Mouse (Mus musculus) urinary bladder, postnatal 25 days (tissue): ENCODE data around the gene Ctla4.
A peak's percentile ranks its signal among the peaks of the same experiment; 100 is the strongest.

Experiments
- DNase-seq: peaks from one replicate; pipeline ENCODE4 v3.0.0; 2022; ENCODE audit warnings: low spot score

The Ctla4 gene

DNA sequence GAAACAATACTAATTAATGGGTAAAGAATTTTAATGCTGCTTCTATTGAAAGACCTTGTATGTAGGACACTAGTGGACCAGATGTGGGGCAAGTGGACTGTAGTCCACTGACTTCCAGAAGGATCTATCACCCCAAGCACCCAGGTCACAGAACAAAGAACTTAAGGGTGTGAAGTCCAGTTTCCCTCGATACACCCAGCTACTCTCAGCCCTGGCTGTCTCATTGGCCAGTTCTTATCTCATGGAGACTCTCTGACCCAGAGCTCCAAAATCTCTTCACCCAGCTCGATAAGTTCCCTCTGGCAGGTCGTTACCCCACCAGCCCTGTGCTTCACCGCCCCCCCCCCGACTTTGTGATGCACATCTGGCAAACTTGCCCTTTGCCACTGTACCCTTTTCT, 20.8 kb upstream of the Ctla4 start:
- DNase-seq: no peak

DNA sequence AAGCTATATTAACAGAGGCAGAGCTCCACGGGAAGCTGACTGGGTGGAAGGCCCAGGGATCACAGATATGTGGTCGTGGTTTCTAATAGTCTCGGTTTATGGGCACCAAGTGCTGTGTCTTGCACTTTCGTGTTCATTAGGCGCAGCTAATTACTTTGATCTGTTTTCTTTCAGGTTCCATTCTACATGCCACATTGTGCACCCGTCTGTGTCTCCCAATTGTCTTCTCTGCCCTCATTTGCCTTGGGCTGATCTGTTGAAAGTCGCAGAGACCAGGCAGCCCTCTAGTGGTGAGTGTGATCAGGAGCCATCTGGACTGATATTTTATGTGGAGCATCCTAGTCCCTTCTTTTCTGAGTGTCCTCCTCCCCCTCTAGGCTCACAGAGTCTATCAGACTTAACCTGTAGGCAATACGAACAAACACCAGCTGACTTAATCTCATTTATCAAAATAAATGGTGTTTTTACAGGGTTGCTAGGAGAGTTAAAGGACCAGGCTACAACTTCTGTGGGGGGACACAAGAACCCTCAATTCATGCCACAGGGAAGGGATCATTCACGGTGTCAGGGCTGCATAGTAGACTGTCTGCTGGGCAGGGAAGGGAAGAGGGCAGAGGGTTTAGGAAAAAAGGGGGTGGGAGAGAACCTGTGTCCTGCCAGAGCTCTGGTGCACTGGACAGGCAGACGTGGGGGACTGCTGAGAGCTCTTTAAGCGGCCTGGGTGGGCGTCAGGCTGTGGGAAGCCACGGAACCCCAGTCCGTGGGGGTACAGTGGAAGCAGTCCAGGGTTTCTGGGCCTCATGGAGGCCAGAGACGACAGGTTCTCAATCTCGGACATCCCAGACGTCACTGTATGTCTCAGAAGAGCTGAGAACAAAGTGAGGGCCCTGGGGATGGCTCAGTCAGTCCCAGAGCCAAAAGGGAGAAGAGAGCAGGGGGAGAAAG, 18.2 kb upstream of the Ctla4 start:
- peak; percentile 30 for DNase-seq

DNA sequence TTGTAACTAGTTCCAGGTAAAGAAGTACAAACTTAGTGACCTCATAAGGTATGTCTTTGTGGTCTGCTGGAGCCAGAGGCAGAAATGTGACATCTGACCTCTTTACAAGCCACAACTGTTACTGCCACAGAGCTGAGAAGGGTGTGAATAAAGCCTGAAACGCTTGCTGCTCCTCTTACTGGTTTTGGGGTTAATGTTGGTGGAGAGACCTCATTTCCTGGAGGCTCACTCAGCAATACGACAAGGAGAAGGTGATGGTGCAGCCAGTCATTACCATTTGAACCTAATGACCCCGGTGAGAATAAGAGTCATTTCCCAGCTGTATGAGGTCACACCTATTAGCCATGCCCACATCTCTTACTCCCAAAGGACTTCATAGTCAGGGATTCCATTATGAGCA, 11.5 kb upstream of the Ctla4 start:
- DNase-seq: no peak

DNA sequence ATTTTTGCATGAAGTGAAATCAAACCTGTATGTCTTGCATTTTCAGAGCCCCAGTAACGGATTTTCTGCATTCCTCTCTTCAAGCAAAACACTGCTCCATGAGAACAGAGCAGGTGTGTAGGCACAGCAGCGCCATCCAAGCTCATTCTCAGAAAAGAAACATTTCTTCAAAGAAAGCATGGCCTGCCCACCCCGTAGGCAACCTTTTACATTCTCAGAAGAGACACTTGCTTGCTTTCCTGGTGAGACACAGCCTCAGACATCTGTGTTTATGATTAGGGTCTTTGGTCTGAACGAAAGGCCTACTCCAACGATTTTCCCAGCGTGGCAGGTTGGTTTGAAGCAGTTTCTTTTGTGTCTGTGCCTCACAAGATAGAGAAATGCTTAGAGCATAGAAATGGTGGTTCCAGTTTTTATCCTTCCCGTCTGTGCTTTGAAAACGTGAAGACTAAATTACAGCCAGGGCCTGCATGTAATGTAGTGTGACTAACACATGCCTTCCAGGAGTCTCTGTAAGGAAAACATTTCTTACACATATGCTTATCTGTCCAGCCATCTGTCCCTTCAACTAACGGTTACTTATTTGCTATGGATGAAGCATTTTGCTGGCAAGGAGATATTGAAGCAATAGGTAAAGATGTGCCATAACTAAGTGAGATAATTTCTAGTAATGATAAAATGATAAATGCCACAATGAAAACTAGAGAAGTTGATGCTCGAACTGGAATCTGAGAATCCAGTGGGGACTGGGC, 6.5 kb upstream of the Ctla4 start:
- no peak for DNase-seq

DNA sequence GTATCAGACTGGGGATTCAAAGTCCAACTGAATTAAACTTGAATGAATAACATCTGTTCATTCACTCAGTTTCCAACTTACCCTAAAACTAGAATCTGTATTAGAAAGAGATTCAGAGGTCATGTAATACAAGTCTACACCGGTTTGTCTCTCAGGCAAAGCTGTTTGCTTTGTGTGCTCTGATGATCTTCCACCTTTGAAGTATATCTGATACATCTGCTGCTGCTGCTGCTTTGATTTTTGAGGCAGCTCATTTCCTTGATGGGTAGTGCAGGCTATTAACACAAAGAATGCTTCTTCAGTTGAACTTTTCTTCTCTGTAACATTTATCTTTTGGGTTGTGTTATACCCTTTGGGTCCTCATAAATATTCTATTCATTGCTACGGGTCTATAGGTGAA, 4.0 kb upstream of the Ctla4 start:
- no peak for DNase-seq

DNA sequence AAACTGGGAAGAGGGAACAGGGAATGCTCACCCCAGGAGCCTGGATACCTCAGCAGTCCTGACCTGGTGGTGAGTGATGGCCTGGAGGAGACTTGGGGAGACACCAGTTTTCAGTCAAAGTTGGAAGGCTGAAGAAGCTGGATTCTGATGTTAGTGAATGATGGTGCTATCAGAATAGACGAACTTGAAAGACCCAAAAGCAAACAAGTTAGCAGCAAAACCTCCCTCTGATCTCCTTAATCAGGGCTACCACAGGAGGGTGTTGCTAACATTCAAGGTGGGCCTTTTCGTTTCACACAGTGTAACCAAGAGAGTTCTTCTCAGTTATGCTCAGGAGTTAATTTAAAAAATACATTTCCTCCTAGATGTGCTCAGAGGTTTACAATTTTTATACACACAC, 3.5 kb upstream of the Ctla4 start:
- DNase-seq: no peak

DNA sequence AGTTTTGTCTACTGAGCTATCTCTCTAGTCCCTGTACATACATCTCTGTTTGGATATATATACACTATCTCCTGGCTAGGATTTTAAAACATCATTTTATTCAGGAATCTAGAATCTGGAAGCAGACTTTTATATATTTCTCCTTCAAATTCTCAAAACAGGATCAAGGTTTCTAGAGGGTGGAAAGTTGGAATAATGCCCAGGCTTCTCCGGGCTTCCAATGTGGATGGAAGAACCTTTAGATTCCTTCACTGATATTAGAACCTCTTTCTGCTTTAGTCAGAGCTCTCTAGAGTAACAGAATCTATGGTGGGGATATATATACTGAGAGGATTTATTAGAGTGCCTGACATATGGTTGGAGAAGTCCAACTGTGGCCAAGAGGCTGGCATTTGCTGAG, 2.2 kb upstream of the Ctla4 start:
- DNase-seq: no peak

DNA sequence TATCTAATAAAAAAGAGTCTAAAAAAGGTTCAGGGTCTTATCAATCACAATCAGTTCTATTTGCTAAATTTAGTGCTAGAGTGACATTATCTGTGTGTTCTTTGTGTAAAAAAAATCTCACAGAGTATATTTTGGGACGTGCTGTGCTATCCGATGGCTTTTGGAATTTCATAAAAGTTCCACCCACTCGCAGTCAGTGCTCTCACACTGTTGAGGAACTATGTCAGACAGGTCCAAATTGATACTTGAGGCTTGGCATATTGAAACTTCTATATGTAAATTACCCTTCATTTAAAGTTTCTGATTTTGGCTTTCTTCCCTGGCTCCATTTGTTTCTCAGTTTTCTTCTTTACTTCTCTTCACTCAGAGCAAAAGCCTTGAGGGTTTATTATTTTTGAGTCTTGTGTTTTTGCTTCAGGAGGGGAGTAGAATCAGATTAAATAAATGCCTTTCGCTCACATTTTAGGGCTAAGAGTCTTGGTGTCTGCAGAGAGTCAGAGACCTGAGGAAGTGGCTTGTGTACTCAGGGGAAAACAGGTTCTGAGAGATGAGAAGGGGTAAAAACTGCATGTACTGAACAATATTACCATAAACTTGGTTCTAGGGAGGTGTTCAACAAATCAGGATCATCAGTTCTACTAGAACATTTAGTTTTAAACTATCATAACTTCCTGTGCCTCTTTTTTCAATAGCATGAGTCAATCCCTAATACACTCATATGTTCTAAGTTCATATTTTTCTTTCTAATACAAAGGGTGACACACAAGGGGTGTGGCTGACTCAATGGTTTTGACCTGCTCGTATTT, 11.5 kb downstream of the Ctla4 start:
- no peak for DNase-seq

DNA sequence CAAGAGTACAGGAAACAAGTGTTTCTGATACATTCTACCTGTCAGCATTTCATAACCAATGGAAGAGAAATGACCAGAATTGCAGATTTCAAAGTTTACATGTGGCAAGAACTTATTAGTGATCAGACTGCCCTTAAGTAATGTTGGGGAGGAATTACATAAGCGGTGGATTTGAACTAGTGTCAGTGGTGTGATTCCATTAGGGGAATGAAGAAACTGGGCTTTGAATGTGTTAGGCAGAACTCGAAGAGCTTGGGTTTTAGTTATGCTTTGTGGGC, 12.1 kb downstream of the Ctla4 start:
- DNase-seq: no peak

DNA sequence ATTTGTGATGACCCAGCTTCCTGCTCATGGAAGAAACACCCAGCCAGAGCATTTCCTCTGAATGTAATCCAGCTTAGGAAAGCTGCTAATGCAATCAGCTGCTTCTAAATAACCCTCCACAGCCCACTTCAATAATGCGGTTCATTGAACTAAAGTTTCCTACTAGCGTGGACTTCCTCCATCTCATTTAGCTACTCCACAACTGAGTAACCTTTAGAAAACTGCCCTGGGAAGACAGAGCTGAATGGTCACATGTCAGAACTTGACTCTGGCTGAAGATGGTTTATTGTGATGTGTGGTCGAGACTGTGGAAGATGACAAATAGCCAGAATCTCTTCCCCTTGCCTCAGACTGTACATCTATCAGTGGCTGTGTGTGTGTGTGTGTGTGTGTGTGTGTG, 12.4 kb downstream of the Ctla4 start:
- DNase-seq: no peak

DNA sequence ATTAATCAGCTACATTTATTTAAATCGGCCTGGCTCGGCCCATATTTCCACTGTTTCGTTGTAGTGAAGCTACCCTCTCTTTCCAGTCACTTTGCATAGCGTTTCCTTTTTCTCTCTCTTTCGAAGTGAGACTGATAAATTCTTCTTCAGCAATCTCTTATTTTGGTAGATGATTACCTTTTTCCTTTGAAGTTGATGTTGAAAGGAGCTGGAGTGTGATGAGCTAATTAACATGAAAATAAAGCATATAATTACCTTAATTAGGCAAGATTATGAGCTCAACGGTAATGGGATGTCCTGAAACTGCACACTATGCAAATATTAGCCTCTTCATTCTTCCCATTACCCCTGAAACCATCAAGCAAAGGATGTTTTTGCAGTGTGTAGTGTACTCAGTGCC, 15.7 kb downstream of the Ctla4 start:
- DNase-seq: no peak

DNA sequence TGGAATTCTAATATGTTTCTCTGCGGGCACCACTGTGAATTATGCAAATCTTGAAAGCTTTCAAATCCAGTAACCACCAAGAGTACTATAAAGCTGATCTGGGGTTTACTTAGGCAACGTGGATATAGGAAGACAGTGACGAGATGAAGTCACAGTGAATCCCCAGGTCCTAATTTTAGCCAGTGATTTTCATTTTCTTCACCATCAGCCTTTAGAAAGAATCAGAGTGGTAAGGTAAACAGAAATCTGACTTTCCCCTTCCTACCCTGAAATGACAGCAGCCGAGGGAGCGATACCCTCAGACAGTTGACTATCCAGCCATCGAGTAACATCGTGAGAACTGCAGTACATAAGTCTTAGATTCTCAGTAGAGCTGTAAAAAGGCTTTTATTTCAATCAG, 16.3 kb downstream of the Ctla4 start:
- DNase-seq: no peak

DNA sequence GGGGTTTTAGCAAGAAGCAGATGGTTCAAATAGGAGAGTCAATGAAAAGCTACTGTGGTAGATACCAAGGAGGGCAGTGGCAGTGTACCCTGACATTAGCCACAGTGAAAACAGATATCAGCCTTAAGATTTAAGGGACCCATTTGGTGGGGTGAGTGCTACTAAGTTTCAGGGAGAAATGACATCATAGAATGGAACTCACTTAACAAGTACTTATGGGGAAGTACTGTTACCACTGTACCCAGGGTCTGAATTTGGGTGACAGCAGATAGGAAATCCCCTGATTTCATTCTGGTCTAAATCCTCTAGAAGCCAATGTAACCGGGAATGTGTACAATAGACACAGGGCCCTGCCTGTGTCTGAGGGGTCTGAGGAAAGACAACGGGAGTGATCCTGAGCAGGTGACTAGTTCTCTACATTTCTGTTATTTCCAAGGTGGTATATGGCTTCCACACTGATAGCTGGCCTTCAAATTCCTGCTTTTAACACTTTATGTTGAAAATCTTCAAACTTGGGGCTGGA, 17.7 kb downstream of the Ctla4 start:
- no peak for DNase-seq

DNA sequence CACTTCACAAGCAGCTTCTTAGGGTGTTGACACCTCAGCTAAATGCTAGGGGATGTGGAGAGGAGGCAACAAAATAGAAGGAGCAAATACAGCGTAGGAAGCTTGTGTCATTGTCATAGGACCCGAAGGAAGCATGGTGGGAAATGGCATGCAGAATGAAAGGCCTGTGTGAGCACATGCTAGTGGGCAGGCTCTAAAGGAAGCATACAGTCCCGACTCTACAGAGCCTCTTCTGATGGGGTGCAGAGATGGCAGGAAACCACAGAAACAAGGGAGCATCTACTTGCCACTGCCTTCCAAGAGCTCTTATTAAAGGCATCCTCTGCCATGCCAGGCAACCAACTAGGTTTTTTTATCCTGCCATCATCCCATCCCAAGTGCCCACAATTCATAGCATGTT, 20.7 kb downstream of the Ctla4 start:
- no peak for DNase-seq

DNA sequence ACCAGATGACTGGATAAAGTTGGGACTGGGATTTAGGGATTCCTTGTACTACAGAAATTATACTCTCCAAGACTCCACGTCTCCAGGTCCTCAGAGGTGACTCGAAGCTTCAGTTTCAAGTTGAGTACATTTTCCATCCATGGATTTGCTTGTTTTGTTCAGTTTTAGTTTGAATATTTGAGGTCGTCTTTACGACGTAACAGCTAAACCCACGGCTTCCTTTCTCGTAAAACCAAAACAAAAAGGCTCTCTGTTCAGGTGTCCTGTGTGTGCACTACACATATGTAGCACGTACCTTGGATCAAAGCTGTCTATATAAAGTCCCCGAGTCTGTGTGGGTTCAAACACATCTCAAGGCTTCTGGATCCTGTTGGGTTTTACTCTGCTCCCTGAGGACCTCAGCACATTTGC, 22.0 kb downstream of the Ctla4 start:
- DNase-seq: no peak

DNA sequence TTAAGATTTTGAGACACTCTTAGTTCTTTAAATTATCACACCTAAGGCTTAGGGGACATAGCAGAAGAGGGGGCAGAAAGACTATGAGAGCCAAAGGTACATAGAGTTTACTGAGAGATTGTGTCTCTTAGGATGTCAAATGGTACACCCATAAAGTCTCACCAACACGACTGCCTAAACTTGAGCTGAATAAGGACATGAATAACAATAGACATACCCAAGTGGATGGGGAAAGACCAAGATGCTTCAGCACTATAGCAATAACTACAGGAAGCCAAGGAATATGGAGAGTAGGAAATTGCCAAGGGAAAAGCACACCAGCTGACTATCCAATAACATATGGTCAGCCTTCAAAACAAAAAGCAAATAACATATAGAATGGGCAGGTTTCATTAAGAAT, 22.9 kb downstream of the Ctla4 start:
- no peak for DNase-seq

DNA sequence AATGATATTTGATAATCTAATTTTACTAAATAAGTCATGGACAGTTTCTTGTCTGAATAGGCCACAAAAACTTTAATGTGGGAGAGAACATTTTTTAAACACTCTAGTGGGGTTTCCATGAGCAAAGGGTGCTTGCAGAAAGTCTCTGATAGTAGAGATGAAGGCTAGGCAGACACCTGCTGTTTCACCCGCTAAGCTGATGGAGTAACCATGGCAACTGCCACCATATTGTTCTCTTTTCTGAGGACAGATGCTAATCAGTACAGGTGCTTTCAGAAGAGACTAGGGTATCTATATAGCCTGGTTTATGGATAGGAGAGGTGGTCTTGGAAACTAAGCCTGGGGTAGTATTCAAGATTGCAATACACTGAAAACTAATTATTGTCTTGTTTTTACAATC, 24.0 kb downstream of the Ctla4 start:
- no peak for DNase-seq

DNA sequence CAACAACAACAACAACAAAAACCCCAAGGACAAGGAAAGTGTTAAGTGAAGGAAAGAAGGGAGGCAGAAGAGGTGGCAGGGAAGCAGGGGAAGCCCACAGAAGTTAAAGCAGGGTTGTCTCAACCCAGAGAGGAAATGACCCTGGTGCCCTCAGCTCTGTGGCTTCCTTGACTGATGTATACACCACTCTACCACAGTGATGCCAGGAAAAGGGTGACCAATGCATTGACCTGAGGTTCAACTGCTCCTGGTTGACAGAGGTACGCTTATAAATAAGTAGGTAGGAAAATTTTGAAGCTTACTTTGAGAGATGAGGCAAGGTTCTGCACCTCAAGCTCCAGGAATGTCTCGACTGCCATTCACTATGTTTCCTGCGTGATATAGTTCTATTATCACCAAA, 24.8 kb downstream of the Ctla4 start:
- DNase-seq: no peak

DNA sequence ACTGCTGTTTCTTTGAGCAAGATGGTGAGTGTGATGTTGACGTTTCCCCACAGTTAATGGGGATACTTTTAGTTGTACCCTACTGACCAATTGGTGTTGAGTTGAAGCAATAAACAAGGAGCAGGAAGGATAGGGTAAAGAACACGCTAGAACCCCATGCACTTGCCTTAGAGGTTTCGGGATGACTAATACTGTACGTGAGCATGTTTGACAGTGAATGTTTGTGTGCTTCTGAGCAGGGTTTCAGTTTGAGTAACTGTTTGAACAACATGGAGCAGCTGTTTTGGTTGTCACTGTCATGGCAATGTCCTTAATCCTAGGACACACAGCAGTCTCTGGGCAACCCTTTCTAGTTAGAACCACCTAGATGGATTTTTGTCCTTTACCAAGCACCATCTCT, 26.5 kb downstream of the Ctla4 start:
- DNase-seq: no peak

DNA sequence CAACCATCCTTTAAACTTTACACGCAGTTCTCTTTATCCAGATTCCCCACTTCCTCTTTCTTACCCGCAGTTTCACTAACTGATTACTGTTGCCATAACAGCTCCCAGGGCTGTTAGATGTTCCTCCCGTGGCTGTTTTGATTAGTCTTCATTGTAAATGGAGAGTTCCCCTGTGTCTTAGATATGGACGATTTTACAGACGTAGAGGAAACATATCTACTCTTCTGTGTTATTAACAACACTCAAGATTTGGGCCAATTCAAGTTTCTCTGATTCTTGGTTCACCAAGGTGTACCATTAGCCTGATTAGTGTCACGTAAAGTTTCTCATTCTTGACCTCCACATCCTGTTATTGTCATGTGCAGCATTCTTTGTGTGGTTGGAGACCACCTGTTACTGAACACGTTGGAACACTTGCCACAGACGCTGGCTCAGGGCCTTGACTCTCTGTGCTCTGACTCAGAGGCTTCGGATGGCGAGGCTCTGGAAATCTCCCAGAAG, 29.5 kb downstream of the Ctla4 start:
- no peak for DNase-seq

DNA sequence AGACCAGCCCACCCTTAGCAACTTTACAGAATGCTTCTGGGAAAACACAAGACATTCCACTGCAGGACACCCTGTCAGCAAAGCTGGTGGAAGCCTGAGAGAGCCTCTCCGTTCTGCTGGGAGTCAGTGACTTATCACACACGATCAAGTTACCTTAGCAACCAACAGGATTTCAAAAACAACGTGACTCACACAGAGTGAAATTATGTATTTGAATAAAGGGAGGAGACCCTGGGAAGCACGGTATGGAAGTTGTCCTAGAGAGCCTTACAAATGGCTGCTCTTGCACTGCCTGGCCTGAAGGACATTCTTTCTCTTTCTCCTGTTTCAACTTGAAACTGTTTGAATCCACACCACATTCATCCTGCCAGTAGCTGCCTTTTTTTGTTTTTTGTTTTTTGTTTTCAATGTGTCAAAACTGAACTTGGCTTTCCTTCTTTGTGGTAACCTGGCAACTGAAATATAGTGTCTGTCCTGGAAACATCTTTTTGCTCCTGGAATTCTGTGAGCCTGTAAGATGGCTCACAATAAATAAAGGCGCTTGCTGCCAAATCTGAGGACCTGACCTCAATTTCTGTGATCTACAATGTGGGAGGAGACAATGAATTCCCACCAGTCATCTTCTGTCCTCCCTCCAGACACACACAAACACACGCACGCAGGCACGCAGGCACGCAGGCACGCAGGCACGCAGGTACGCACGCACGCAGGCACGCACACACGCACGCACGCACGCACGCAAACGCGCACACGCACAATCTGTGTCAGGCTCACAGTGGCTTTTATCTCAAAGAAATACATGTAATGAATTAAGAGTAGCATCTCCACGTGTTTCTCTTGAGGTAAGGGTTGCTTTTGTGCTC, 33.9 kb downstream of the Ctla4 start:
- peak; percentile 3 for DNase-seq
